Mouse (Mus musculus) forebrain, embryonic 15.5 days (tissue): ENCODE measurements around the gene Cmss1. TPM values are rescaled to one million over a fixed set of nuclear protein-coding genes. Genes with fewer than 3 reads are reported as not detected.

Source experiments
- ATAC-seq: fragments of 200-750 bp; cut with Nextera tagmentation; replicated peaks from 2 replicates; pipeline ENCODE4 v1.8.0; 2017; ENCODE audit warnings: mild to moderate bottlenecking, moderate TSS enrichment, moderate library complexity
- H3K27ac ChIP-seq: fragments of 300-500 bp; sonication (generic); replicated peaks from 2 replicates; pipeline ENCODE4 v1.5.1; 2015; ENCODE audit warnings: mild to moderate bottlenecking, inconsistent platforms
- H3K27me3 ChIP-seq: fragments of 300-500 bp; sonication (generic); 2 replicates; pipeline ENCODE4 v1.6.1; 2015; ENCODE audit warnings: inconsistent platforms
- H3K36me3 ChIP-seq: fragments of 300-500 bp; sonication (generic); 2 replicates; pipeline ENCODE4 v1.6.1; 2015; ENCODE audit warnings: mild to moderate bottlenecking, inconsistent platforms
- H3K4me1 ChIP-seq: fragments of 300-500 bp; sonication (generic); 2 replicates; pipeline ENCODE4 v1.6.1; 2015; ENCODE audit warnings: inconsistent platforms
- H3K4me2 ChIP-seq: fragments of 300-500 bp; sonication (generic); replicated peaks from 2 replicates; pipeline ENCODE4 v1.6.1; 2015; ENCODE audit warnings: mild to moderate bottlenecking, inconsistent platforms
- H3K4me3 ChIP-seq: fragments of 300-500 bp; sonication (generic); 2 replicates; pipeline ENCODE4 v1.5.1; 2015; ENCODE audit warnings: mild to moderate bottlenecking, inconsistent platforms
- H3K9ac ChIP-seq: fragments of 300-500 bp; sonication (generic); replicated peaks from 2 replicates; pipeline ENCODE4 v1.6.1; 2015; ENCODE audit warnings: mild to moderate bottlenecking, inconsistent platforms
- H3K9me3 ChIP-seq: fragments of 300-500 bp; sonication (generic); 2 replicates; pipeline ENCODE4 v1.6.1; 2016; ENCODE audit warnings: inconsistent platforms
- WGBS: fragments of 180-500 bp; shearing (Covaris S2); methylation state at CpG from one replicate; pipeline ENCODE4 v1.1.7; 2015; ENCODE audit warnings: mixed read lengths; 5-methylcytosine and 5-hydroxymethylcytosine counted together
- polyA plus RNA-seq: library from polyadenylated mRNA; unstranded; fragments of >200 nt; fragmentation: Nextera tagmentation; extraction: Ambion mirVana; gene quantifications from 2 replicates; pipeline ENCODE4 v1.2.1, GENCODE M21; 2015

Cmss1 gene
- polyA plus RNA-seq, 1 experiment from 2014 or later = 41.8 TPM

- Histone ChIP-seq H3K27me3 (no peaks in the 10 kb centered on the region), H3K36me3 (no peaks in the 10 kb centered on the region), H3K4me1 (no peaks in the 10 kb centered on the region; the same call in 1 of the 2 replicates), H3K9me3 (no peaks in the 10 kb centered on the region), H3K9ac (no peak overlapping the region), H3K4me3 (no peak overlapping the region), H3K27ac (no peak overlapping the region), H3K4me2 (no peak overlapping the region)
- no peak for ATAC-seq
- 90% methylated on average over 1 of the region's 1 CpGs for WGBS
These were observed 29.1 kb downstream of the Cmss1 start for GRCm38 (mm10) chr16:57577519-57577918.

DNA sequence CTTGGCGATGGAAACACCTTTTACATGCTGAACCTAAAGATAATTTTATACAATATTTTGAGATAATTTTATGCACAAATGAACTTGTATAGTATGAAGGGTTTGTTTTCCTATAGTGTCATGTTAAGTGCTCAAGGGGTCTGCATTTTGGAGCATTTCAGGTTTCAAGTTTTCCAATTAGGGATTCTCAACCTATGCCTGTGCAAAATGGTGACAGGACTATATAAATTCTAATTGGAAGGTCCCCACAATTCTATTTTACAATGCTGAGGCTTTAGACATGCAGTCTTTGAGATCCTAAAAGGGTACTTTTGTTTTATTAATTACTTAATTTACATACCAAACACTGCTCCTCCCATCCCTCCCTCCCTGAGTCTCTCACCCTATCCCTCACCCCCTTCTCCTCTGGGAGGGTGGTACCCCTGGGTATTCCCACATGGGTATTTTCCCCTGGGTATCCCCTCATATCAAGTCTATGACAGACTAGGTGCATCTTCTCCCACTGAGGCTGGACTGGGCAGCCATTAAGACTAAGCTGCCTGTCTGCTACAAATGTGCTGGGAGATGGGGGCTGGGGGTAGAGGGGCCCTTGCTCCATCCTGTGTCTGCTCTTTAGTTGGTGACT lies 30.8 kb downstream of the Cmss1 start:
- ATAC-seq = peak; percentile 60; the same call in 1 of the 2 replicates
- Histone ChIP-seq H3K4me3 (no peak overlapping the region), H3K4me1 (no peaks in the 10 kb centered on the region; the same call in 1 of the 2 replicates), H3K9me3 (no peaks in the 10 kb centered on the region), H3K9ac (no peak overlapping the region), H3K27ac (no peak overlapping the region), H3K36me3 (no peaks in the 10 kb centered on the region), H3K27me3 (no peaks in the 10 kb centered on the region), H3K4me2 (no peak overlapping the region)
- WGBS = 56% methylated on average over 1 of the region's 1 CpGs

- Histone ChIP-seq H3K36me3 (no peaks in the 10 kb centered on the region), H3K27me3 (no peaks in the 10 kb centered on the region), H3K9me3 (no peaks in the 10 kb centered on the region), H3K4me2 (no peak overlapping the region), H3K4me1 (no peaks in the 10 kb centered on the region; the same call in 1 of the 2 replicates), H3K4me3 (no peak overlapping the region), H3K27ac (no peak overlapping the region), H3K9ac (no peak overlapping the region)
- WGBS = 92% methylated on average over 1 of the region's 1 CpGs
- no peak for ATAC-seq
These were observed 32.8 kb downstream of the Cmss1 start for GRCm38 (mm10) chr16:57573831-57574230.

GRCm38 (mm10) chr16:57570789-57571311 lies 35.8 kb downstream of the Cmss1 start:
- H3K27ac ChIP-seq = no peak overlapping the region
- H3K4me1 ChIP-seq = no peaks in the 10 kb centered on the region; the same call in 1 of the 2 replicates
- H3K9ac ChIP-seq = no peak overlapping the region
- no peak for ATAC-seq
- no peak overlapping the region for H3K4me3 ChIP-seq
- H3K27me3 ChIP-seq = no peaks in the 10 kb centered on the region
- H3K9me3 ChIP-seq = no peaks in the 10 kb centered on the region
- 76% methylated on average over 5 of the region's 5 CpGs for WGBS
- no peaks in the 10 kb centered on the region for H3K36me3 ChIP-seq
- H3K4me2 ChIP-seq = no peak overlapping the region

GRCm38 (mm10) chr16:57568648-57569404 lies 37.8 kb downstream of the Cmss1 start:
- WGBS = 85% methylated on average over 7 of the region's 7 CpGs
- H3K4me1 ChIP-seq = no peaks in the 10 kb centered on the region
- H3K27ac ChIP-seq = no peak overlapping the region
- no peaks in the 10 kb centered on the region for H3K27me3 ChIP-seq
- H3K9ac ChIP-seq = no peak overlapping the region
- no peak overlapping the region for H3K4me3 ChIP-seq
- ATAC-seq = no peak
- no peak overlapping the region for H3K4me2 ChIP-seq
- no peaks in the 10 kb centered on the region for H3K36me3 ChIP-seq
- no peaks in the 10 kb centered on the region for H3K9me3 ChIP-seq

- H3K4me2 ChIP-seq = no peak overlapping the region
- H3K36me3 ChIP-seq = no peaks in the 10 kb centered on the region
- H3K27me3 ChIP-seq = no peaks in the 10 kb centered on the region
- no peaks in the 10 kb centered on the region for H3K4me1 ChIP-seq
- WGBS = 89% methylated on average over 3 of the region's 3 CpGs
- ATAC-seq = no peak
- H3K4me3 ChIP-seq = no peak overlapping the region
- no peak overlapping the region for H3K9ac ChIP-seq
- H3K9me3 ChIP-seq = no peaks in the 10 kb centered on the region
- H3K27ac ChIP-seq = no peak overlapping the region
These were observed 40.4 kb downstream of the Cmss1 start for GRCm38 (mm10) chr16:57566215-57566614.

GRCm38 (mm10) chr16:57564807-57565206 lies 41.9 kb downstream of the Cmss1 start:
- no peaks in the 10 kb centered on the region for H3K27me3 ChIP-seq
- no peaks in the 10 kb centered on the region for H3K4me1 ChIP-seq
- 83% methylated on average over 1 of the region's 1 CpGs for WGBS
- no peaks in the 10 kb centered on the region for H3K36me3 ChIP-seq
- no peaks in the 10 kb centered on the region for H3K9me3 ChIP-seq
- H3K9ac ChIP-seq = no peak overlapping the region
- H3K27ac ChIP-seq = no peak overlapping the region
- no peak for ATAC-seq
- H3K4me3 ChIP-seq = no peak overlapping the region
- H3K4me2 ChIP-seq = no peak overlapping the region

- Histone ChIP-seq H3K27ac (no peak overlapping the region), H3K4me1 (no peaks in the 10 kb centered on the region), H3K9ac (no peak overlapping the region), H3K9me3 (no peaks in the 10 kb centered on the region), H3K4me2 (no peak overlapping the region), H3K4me3 (no peak overlapping the region), H3K27me3 (no peaks in the 10 kb centered on the region), H3K36me3 (no peaks in the 10 kb centered on the region)
- WGBS = 90% methylated on average over 3 of the region's 3 CpGs
- ATAC-seq = no peak
These were observed 43.2 kb downstream of the Cmss1 start for GRCm38 (mm10) chr16:57563453-57563852.

DNA sequence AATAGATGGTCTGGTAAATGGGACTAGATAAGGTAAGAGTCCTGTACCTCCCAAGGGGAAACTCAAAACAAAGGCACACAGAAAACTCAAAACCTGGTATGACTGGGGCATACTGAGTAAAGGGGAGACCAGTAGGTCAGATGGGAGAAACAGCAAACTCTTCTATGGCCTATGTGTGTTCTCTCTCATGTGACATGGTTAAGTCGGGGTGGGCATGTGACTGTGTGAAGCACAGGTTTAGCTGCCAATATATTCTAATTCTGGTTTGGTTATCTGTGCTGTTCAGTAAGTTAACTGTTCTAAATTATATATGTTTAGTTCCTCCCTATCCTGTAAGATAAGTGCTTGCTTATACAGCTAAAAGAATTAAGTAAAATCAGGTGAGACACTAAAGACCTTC lies 46.5 kb downstream of the Cmss1 start:
- ATAC-seq = no peak
- Histone ChIP-seq H3K4me3 (no peak overlapping the region), H3K36me3 (no peaks in the 10 kb centered on the region)

GRCm38 (mm10) chr16:57558258-57558657 lies 48.4 kb downstream of the Cmss1 start:
- Histone ChIP-seq H3K36me3 (no peaks in the 10 kb centered on the region), H3K4me1 (no peaks in the 10 kb centered on the region), H3K4me3 (no peak overlapping the region), H3K27me3 (no peaks in the 10 kb centered on the region), H3K27ac (no peak overlapping the region), H3K4me2 (no peak overlapping the region), H3K9me3 (no peaks in the 10 kb centered on the region), H3K9ac (no peak overlapping the region)
- 90% methylated on average over 3 of the region's 3 CpGs for WGBS
- no peak for ATAC-seq

More for the DNA sequence above, 46.5 kb downstream of the Cmss1 start:
- Histone ChIP-seq H3K27me3 (no peaks in the 10 kb centered on the region), H3K9me3 (no peaks in the 10 kb centered on the region), H3K4me2 (no peak overlapping the region), H3K9ac (no peak overlapping the region), H3K27ac (no peak overlapping the region), H3K4me1 (no peaks in the 10 kb centered on the region)
- WGBS = 94% methylated on average over 1 of the region's 1 CpGs

DNA sequence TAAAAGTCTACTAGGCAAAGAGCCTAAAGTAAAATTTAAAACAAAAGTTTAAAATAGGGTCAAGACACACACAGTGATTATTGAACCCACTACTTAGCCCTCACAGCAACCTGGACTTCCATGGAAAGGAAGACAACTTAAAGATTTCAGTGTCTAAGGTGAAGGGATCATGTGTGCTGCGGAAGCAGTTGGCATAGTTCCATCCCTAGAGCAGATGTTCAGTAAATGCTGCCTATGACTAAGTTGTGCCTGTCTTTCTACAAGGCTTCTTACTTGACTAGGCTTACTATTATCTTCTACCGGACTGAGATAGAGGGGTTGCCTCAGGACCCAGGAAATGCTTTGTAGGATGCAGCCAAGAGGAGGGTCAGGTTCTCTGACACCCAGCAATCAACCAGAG lies 50.4 kb downstream of the Cmss1 start:
- Histone ChIP-seq H3K4me1 (no peaks in the 10 kb centered on the region), H3K27ac (no peak overlapping the region), H3K4me3 (no peak overlapping the region), H3K36me3 (no peaks in the 10 kb centered on the region), H3K4me2 (no peak overlapping the region), H3K27me3 (no peaks in the 10 kb centered on the region), H3K9ac (no peak overlapping the region), H3K9me3 (no peaks in the 10 kb centered on the region)
- WGBS = 82% methylated on average over 2 of the region's 2 CpGs
- ATAC-seq = no peak

GRCm38 (mm10) chr16:57555667-57556066 lies 51.0 kb downstream of the Cmss1 start:
- no peak for ATAC-seq
- no peak overlapping the region for H3K4me2 ChIP-seq
- H3K4me1 ChIP-seq = no peaks in the 10 kb centered on the region
- no peaks in the 10 kb centered on the region for H3K9me3 ChIP-seq
- H3K27me3 ChIP-seq = no peaks in the 10 kb centered on the region
- H3K27ac ChIP-seq = no peak overlapping the region
- H3K36me3 ChIP-seq = no peaks in the 10 kb centered on the region
- 72% methylated on average over 4 of the region's 4 CpGs for WGBS
- no peak overlapping the region for H3K9ac ChIP-seq
- no peak overlapping the region for H3K4me3 ChIP-seq
